Mouse (Mus musculus): Measurements from ENCODE around the gene Olfr766-ps1. TPM values are rescaled to one million over a fixed set of nuclear protein-coding genes. Genes with fewer than 3 reads are reported as not detected.
"Not testable (repeated sequence)": the region's sequence is repeated elsewhere in the genome, so short reads cannot be mapped to it uniquely, and the experiment has no call there.

The Olfr766-ps1 gene
- not detected in 2 replicates for polyA plus RNA-seq (2015; fragmentation: Nextera tagmentation; extraction: Ambion mirVana)

GRCm38 (mm10) chr10:129068877-129069276, at the start of gene Olfr766-ps1:
Olfr766-ps1 (minus strand) TSS chr10:129068977.
- H3K9ac ChIP-seq (ENCODE audit: low read depth, low read length) = no peak within 1 kb of the TSS
- H3K9me3 ChIP-seq (ENCODE audit: control insufficient read depth) = no peaks in the 10 kb centered on the region
- H3K36me3 ChIP-seq (ENCODE audit: control insufficient read depth, insufficient read depth) = no peaks in the 10 kb centered on the region
- TF ChIP-seq CTCF (IDR thresholded peaks at IDR 0.05; ENCODE audit: low read depth) = no peak
- no peaks in the 10 kb centered on the region for H3K27me3 ChIP-seq (replicated peaks; ENCODE audit: control insufficient read depth, insufficient read depth, low read length)
- H3K4me2 ChIP-seq (replicated peaks; ENCODE audit: low read depth) = no peak within 1 kb of the TSS
- H3K4me3 ChIP-seq (ENCODE audit: low read depth, low read length) = no peak within 1 kb of the TSS
- no peak within 1 kb of the TSS for H3K27ac ChIP-seq (ENCODE audit: low read depth, low read length)
- 88% methylated on average over 2 of the region's 2 CpGs for WGBS
- no peaks in the 10 kb centered on the region for H3K4me1 ChIP-seq (replicated peaks; ENCODE audit: control insufficient read depth, insufficient read depth, low read length)
- no peak for ATAC-seq

- WGBS = 78% methylated on average over 2 of the region's 2 CpGs
These were observed 49.0 kb upstream of the Olfr766-ps1 start, which contains the start of gene Olfr769 for GRCm38 (mm10) chr10:129117761-129118160. Olfr769 (minus strand) TSS chr10:129117861.

GRCm38 (mm10) chr10:129115146-129115545, 46.4 kb upstream of the Olfr766-ps1 start:
- Histone ChIP-seq H3K4me1 (replicated peaks; ENCODE audit: control insufficient read depth, insufficient read depth, low read length) (no peaks in the 10 kb centered on the region), H3K9ac (ENCODE audit: low read depth, low read length) (no peak overlapping the region), H3K36me3 (ENCODE audit: control insufficient read depth, insufficient read depth) (no peaks in the 10 kb centered on the region), H3K4me3 (ENCODE audit: low read depth, low read length) (no peak overlapping the region), H3K27ac (ENCODE audit: low read depth, low read length) (no peak overlapping the region), H3K27me3 (replicated peaks; ENCODE audit: control insufficient read depth, insufficient read depth, low read length) (no peaks in the 10 kb centered on the region), H3K4me2 (replicated peaks; ENCODE audit: low read depth) (no peak overlapping the region), H3K9me3 (ENCODE audit: control insufficient read depth) (no peaks in the 10 kb centered on the region)
- TF ChIP-seq CTCF (IDR thresholded peaks at IDR 0.05; ENCODE audit: low read depth) = no peak
- 93% methylated on average over 3 of the region's 3 CpGs for WGBS
- ATAC-seq = no peak

More at GRCm38 (mm10) chr10:129117761-129118160, 49.0 kb upstream of the Olfr766-ps1 start, which contains the start of gene Olfr769:
- no peak for TF ChIP-seq CTCF (IDR thresholded peaks at IDR 0.05; ENCODE audit: low read depth)
- H3K27me3 ChIP-seq (replicated peaks; ENCODE audit: control insufficient read depth, insufficient read depth, low read length) = no peaks in the 10 kb centered on the region
- no peaks in the 10 kb centered on the region for H3K9me3 ChIP-seq (ENCODE audit: control insufficient read depth)
- ATAC-seq = no peak
- H3K4me1 ChIP-seq (replicated peaks; ENCODE audit: control insufficient read depth, insufficient read depth, low read length) = no peaks in the 10 kb centered on the region
- no peak within 1 kb of the TSS for H3K9ac ChIP-seq (ENCODE audit: low read depth, low read length)
- no peak within 1 kb of the TSS for H3K4me3 ChIP-seq (ENCODE audit: low read depth, low read length)
- no peak within 1 kb of the TSS for H3K27ac ChIP-seq (ENCODE audit: low read depth, low read length)
- H3K36me3 ChIP-seq (ENCODE audit: control insufficient read depth, insufficient read depth) = no peaks in the 10 kb centered on the region
- H3K4me2 ChIP-seq (replicated peaks; ENCODE audit: low read depth) = no peak within 1 kb of the TSS

GRCm38 (mm10) chr10:129101231-129101630, 32.5 kb upstream of the Olfr766-ps1 start:
- H3K27ac ChIP-seq (ENCODE audit: low read depth, low read length) = no peak overlapping the region
- TF ChIP-seq CTCF (IDR thresholded peaks at IDR 0.05; ENCODE audit: low read depth) = no peak
- no peaks in the 10 kb centered on the region for H3K4me1 ChIP-seq (replicated peaks; ENCODE audit: control insufficient read depth, insufficient read depth, low read length)
- no peaks in the 10 kb centered on the region for H3K27me3 ChIP-seq (replicated peaks; ENCODE audit: control insufficient read depth, insufficient read depth, low read length)
- H3K4me2 ChIP-seq (replicated peaks; ENCODE audit: low read depth) = no peak overlapping the region
- 32% methylated on average over 3 of the region's 3 CpGs for WGBS
- no peaks in the 10 kb centered on the region for H3K36me3 ChIP-seq (ENCODE audit: control insufficient read depth, insufficient read depth)
- H3K9me3 ChIP-seq (ENCODE audit: control insufficient read depth) = no peaks in the 10 kb centered on the region
- ATAC-seq = no peak
- no peak overlapping the region for H3K9ac ChIP-seq (ENCODE audit: low read depth, low read length)
- no peak overlapping the region for H3K4me3 ChIP-seq (ENCODE audit: low read depth, low read length)

- Histone ChIP-seq H3K4me3 (ENCODE audit: low read depth, low read length) (no peak within 1 kb of the TSS), H3K9ac (ENCODE audit: low read depth, low read length) (no peak within 1 kb of the TSS), H3K4me2 (replicated peaks; ENCODE audit: low read depth) (no peak within 1 kb of the TSS), H3K36me3 (ENCODE audit: control insufficient read depth, insufficient read depth) (no peaks in the 10 kb centered on the region), H3K27ac (ENCODE audit: low read depth, low read length) (no peak within 1 kb of the TSS), H3K9me3 (ENCODE audit: control insufficient read depth) (no peaks in the 10 kb centered on the region), H3K4me1 (replicated peaks; ENCODE audit: control insufficient read depth, insufficient read depth, low read length) (no peaks in the 10 kb centered on the region), H3K27me3 (replicated peaks; ENCODE audit: control insufficient read depth, insufficient read depth, low read length) (no peaks in the 10 kb centered on the region)
- no peak for ATAC-seq
- 67% methylated on average over 1 of the region's 1 CpGs for WGBS
- TF ChIP-seq CTCF (IDR thresholded peaks at IDR 0.05; ENCODE audit: low read depth) = no peak
These were observed 30.5 kb upstream of the Olfr766-ps1 start, which contains the start of gene Olfr768 for GRCm38 (mm10) chr10:129099275-129099674. Olfr768 (minus strand) TSS chr10:129099375.

- not testable (repeated sequence) for H3K27me3 ChIP-seq (replicated peaks; ENCODE audit: control insufficient read depth, insufficient read depth, low read length); H3K36me3 ChIP-seq (ENCODE audit: control insufficient read depth, insufficient read depth); H3K9me3 ChIP-seq (ENCODE audit: control insufficient read depth); H3K27ac ChIP-seq (ENCODE audit: low read depth, low read length); H3K4me1 ChIP-seq (replicated peaks; ENCODE audit: control insufficient read depth, insufficient read depth, low read length); H3K4me2 ChIP-seq (replicated peaks; ENCODE audit: low read depth); ATAC-seq; H3K9ac ChIP-seq (ENCODE audit: low read depth, low read length); H3K4me3 ChIP-seq (ENCODE audit: low read depth, low read length)
These were observed 14.0 kb upstream of the Olfr766-ps1 start, which contains the start of gene Olfr767 for GRCm38 (mm10) chr10:129082810-129083209. Olfr767 (minus strand) TSS chr10:129082910.

GRCm38 (mm10) chr10:129049898-129050297, 18.9 kb downstream of the Olfr766-ps1 start, which contains the start of gene Olfr765:
Olfr765 (minus strand) TSS chr10:129049998.
- H3K9me3 ChIP-seq (ENCODE audit: control insufficient read depth); H3K36me3 ChIP-seq (ENCODE audit: control insufficient read depth, insufficient read depth); H3K4me2 ChIP-seq (replicated peaks; ENCODE audit: low read depth); H3K27ac ChIP-seq (ENCODE audit: low read depth, low read length); ATAC-seq; H3K4me1 ChIP-seq (replicated peaks; ENCODE audit: control insufficient read depth, insufficient read depth, low read length); H3K4me3 ChIP-seq (ENCODE audit: low read depth, low read length); H3K27me3 ChIP-seq (replicated peaks; ENCODE audit: control insufficient read depth, insufficient read depth, low read length); H3K9ac ChIP-seq (ENCODE audit: low read depth, low read length): not testable (repeated sequence)

All from intestine, postnatal 0 days (tissue).